Mouse (Mus musculus): Measurements from ENCODE around the gene Dhrs7b. TPM values are rescaled to one million over a fixed set of nuclear protein-coding genes. Genes with fewer than 3 reads are reported as not detected.
"Not testable (repeated sequence)": the region's sequence is repeated elsewhere in the genome, so short reads cannot be mapped to it uniquely, and the experiment has no call there.

Dhrs7b gene
- total and polyA plus RNA-seq, 2 experiments from 2014 or later, result 24.3 to 33.2 TPM

- H3K4me3 ChIP-seq (ENCODE audit: low read depth, low read length), result no peak overlapping the region
- no peaks in the 10 kb centered on the region for H3K27me3 ChIP-seq (ENCODE audit: insufficient read depth, low read length)
- H3K4me1 ChIP-seq (ENCODE audit: insufficient read depth, low read length), result no peaks in the 10 kb centered on the region
- H3K27ac ChIP-seq (ENCODE audit: low read depth, low read length), result no peak overlapping the region
- H3K9ac ChIP-seq (replicated peaks; ENCODE audit: low read length, poor library complexity, severe bottlenecking), result no peak overlapping the region
- DNase-seq (ENCODE audit: low spot score) (no peak), ATAC-seq (ENCODE audit: low FRiP score) (no peak)
- H3K9me3 ChIP-seq (ENCODE audit: low read length), result no peaks in the 10 kb centered on the region
- no peak for TF ChIP-seq CTCF (IDR thresholded peaks at IDR 0.05)
- H3K4me2 ChIP-seq (ENCODE audit: low read depth, low read length, poor library complexity, severe bottlenecking), result no peak overlapping the region
- no peaks in the 10 kb centered on the region for H3K36me3 ChIP-seq (ENCODE audit: insufficient read depth, low read length)
- 100% methylated on average over 1 of the region's 1 CpGs for WGBS
These were observed 29.5 kb upstream of the Dhrs7b start for GRCm38 (mm10) chr11:60800892-60801291.

- no peaks in the 10 kb centered on the region for H3K27me3 ChIP-seq (ENCODE audit: insufficient read depth, low read length)
- WGBS, result 71% methylated on average over 4 of the region's 4 CpGs
- H3K4me2 ChIP-seq (ENCODE audit: low read depth, low read length, poor library complexity, severe bottlenecking), result no peak overlapping the region
- H3K36me3 ChIP-seq (ENCODE audit: insufficient read depth, low read length), result no peaks in the 10 kb centered on the region
- H3K27ac ChIP-seq (ENCODE audit: low read depth, low read length), result no peak overlapping the region
- DNase-seq (ENCODE audit: low spot score), result peak; percentile 44
- no peak overlapping the region for H3K9ac ChIP-seq (replicated peaks; ENCODE audit: low read length, poor library complexity, severe bottlenecking)
- ATAC-seq (ENCODE audit: low FRiP score), result no peak
- H3K4me1 ChIP-seq (ENCODE audit: insufficient read depth, low read length), result no peaks in the 10 kb centered on the region
- TF ChIP-seq CTCF (IDR thresholded peaks at IDR 0.05), result no peak
- no peak overlapping the region for H3K4me3 ChIP-seq (ENCODE audit: low read depth, low read length)
- H3K9me3 ChIP-seq (ENCODE audit: low read length), result no peaks in the 10 kb centered on the region
These were observed 22.0 kb upstream of the Dhrs7b start for GRCm38 (mm10) chr11:60808286-60809070.

GRCm38 (mm10) chr11:60809546-60809945, 20.9 kb upstream of the Dhrs7b start:
- Histone ChIP-seq H3K27ac (ENCODE audit: low read depth, low read length) (no peak overlapping the region), H3K9me3 (ENCODE audit: low read length) (no peaks in the 10 kb centered on the region), H3K4me1 (ENCODE audit: insufficient read depth, low read length) (no peaks in the 10 kb centered on the region), H3K4me2 (ENCODE audit: low read depth, low read length, poor library complexity, severe bottlenecking) (no peak overlapping the region), H3K9ac (replicated peaks; ENCODE audit: low read length, poor library complexity, severe bottlenecking) (no peak overlapping the region), H3K27me3 (ENCODE audit: insufficient read depth, low read length) (no peaks in the 10 kb centered on the region), H3K36me3 (ENCODE audit: insufficient read depth, low read length) (no peaks in the 10 kb centered on the region), H3K4me3 (ENCODE audit: low read depth, low read length) (no peak overlapping the region)
- 62% methylated on average over 1 of the region's 1 CpGs for WGBS
- DNase-seq (ENCODE audit: low spot score) (no peak), ATAC-seq (ENCODE audit: low FRiP score) (no peak)
- no peak for TF ChIP-seq CTCF (IDR thresholded peaks at IDR 0.05)

- Histone ChIP-seq H3K4me2 (ENCODE audit: low read depth, low read length, poor library complexity, severe bottlenecking) (peak overlapping the region; percentile 81), H3K9me3 (ENCODE audit: low read length) (no peaks in the 10 kb centered on the region), H3K27me3 (ENCODE audit: insufficient read depth, low read length) (no peaks in the 10 kb centered on the region), H3K4me1 (ENCODE audit: insufficient read depth, low read length) (no peaks in the 10 kb centered on the region), H3K9ac (replicated peaks; ENCODE audit: low read length, poor library complexity, severe bottlenecking) (no peak overlapping the region), H3K27ac (ENCODE audit: low read depth, low read length) (no peak overlapping the region), H3K4me3 (ENCODE audit: low read depth, low read length) (peak overlapping the region; percentile 43), H3K36me3 (ENCODE audit: insufficient read depth, low read length) (no peaks in the 10 kb centered on the region)
- ATAC-seq (ENCODE audit: low FRiP score), result no peak
- no peak for TF ChIP-seq CTCF (IDR thresholded peaks at IDR 0.05)
- 20% methylated on average over 14 of the region's 14 CpGs for WGBS
- DNase-seq (ENCODE audit: low spot score), result no peak
These were observed 20.1 kb upstream of the Dhrs7b start for GRCm38 (mm10) chr11:60810046-60810965.

GRCm38 (mm10) chr11:60811054-60811460, 19.4 kb upstream of the Dhrs7b start:
- WGBS, result 1% methylated on average over 29 of the region's 29 CpGs
- H3K27me3 ChIP-seq (ENCODE audit: insufficient read depth, low read length), result no peaks in the 10 kb centered on the region
- H3K4me1 ChIP-seq (ENCODE audit: insufficient read depth, low read length), result no peaks in the 10 kb centered on the region
- no peak overlapping the region; the same call in 1 of the 2 replicates for H3K9ac ChIP-seq (replicated peaks; ENCODE audit: low read length, poor library complexity, severe bottlenecking)
- peak overlapping the region; percentile 43 for H3K4me3 ChIP-seq (ENCODE audit: low read depth, low read length)
- TF ChIP-seq CTCF (IDR thresholded peaks at IDR 0.05), result no peak
- ATAC-seq (ENCODE audit: low FRiP score), result peak; percentile 99
- peak overlapping the region; percentile 81 for H3K4me2 ChIP-seq (ENCODE audit: low read depth, low read length, poor library complexity, severe bottlenecking)
- no peak overlapping the region for H3K27ac ChIP-seq (ENCODE audit: low read depth, low read length)
- no peaks in the 10 kb centered on the region for H3K36me3 ChIP-seq (ENCODE audit: insufficient read depth, low read length)
- no peaks in the 10 kb centered on the region for H3K9me3 ChIP-seq (ENCODE audit: low read length)
- peak; percentile 90 for DNase-seq (ENCODE audit: low spot score)

- H3K9me3 ChIP-seq (ENCODE audit: low read length); DNase-seq (ENCODE audit: low spot score); H3K36me3 ChIP-seq (ENCODE audit: insufficient read depth, low read length); H3K27ac ChIP-seq (ENCODE audit: low read depth, low read length); H3K27me3 ChIP-seq (ENCODE audit: insufficient read depth, low read length); ATAC-seq (ENCODE audit: low FRiP score); H3K9ac ChIP-seq (replicated peaks; ENCODE audit: low read length, poor library complexity, severe bottlenecking); H3K4me1 ChIP-seq (ENCODE audit: insufficient read depth, low read length): not testable (repeated sequence)
- WGBS, result 28% methylated on average over 6 of the region's 6 CpGs
- Histone ChIP-seq H3K4me3 (ENCODE audit: low read depth, low read length) (peak within 1 kb of the TSS; percentile 43), H3K4me2 (ENCODE audit: low read depth, low read length, poor library complexity, severe bottlenecking) (peak within 1 kb of the TSS; percentile 81)
These were observed 18.8 kb upstream of the Dhrs7b start, which contains the start of gene Shmt1 for GRCm38 (mm10) chr11:60811618-60812017. Gene Shmt1, minus strand, starts transcription at chr11:60811718.
